Mouse (Mus musculus) spleen, adult 2 months (tissue): ENCODE data around the gene Rpl9.

Experiments
- CTCF ChIP-seq: fragments of 200-500 bp; IDR thresholded peaks from 2 replicates; pipeline ENCODE4 v1.5.1; 2011; ENCODE audit warnings: mild to moderate bottlenecking, inconsistent platforms; ENCODE audit not compliant: insufficient read depth, insufficient read length, insufficient replicate concordance; ENCODE audit errors: extremely low read depth
- POLR2A ChIP-seq: fragments of 200-500 bp; IDR thresholded peaks from 2 replicates; pipeline ENCODE4 v1.6.1; 2011; ENCODE audit warnings: low read depth, low read length, inconsistent platforms

- TF ChIP-seq CTCF (no peak), POLR2A (no peak)
Observed at GRCm38 (mm10) chr5:65385704-65386103, 5.5 kb downstream of the Rpl9 start.
